Mouse (Mus musculus) neural tube, embryonic 12.5 days (tissue): ENCODE measurements around the gene C5ar2. TPM values are rescaled to one million over a fixed set of nuclear protein-coding genes. Genes with fewer than 3 reads are reported as not detected.

Source experiments
- ATAC-seq: fragments of 200-750 bp; cut with Nextera tagmentation; 2 replicates; pipeline ENCODE4 v1.8.0; 2017; ENCODE audit warnings: low read depth, mild to moderate bottlenecking, moderate TSS enrichment, moderate library complexity; ENCODE audit not compliant: low FRiP score
- H3K27ac ChIP-seq: fragments of 300-500 bp; sonication (generic); 2 replicates; pipeline ENCODE4 v1.5.1; 2016
- H3K27me3 ChIP-seq: fragments of 300-500 bp; sonication (generic); replicated peaks from 2 replicates; pipeline ENCODE4 v1.6.1; 2016; ENCODE audit warnings: mild to moderate bottlenecking
- H3K36me3 ChIP-seq: fragments of 300-500 bp; sonication (generic); 2 replicates; pipeline ENCODE4 v1.6.1; 2016; ENCODE audit warnings: mild to moderate bottlenecking
- H3K4me1 ChIP-seq: fragments of 300-500 bp; sonication (generic); 2 replicates; pipeline ENCODE4 v1.6.1; 2016
- H3K4me2 ChIP-seq: fragments of 300-500 bp; sonication (generic); replicated peaks from 2 replicates; pipeline ENCODE4 v1.6.1; 2016; ENCODE audit warnings: mild to moderate bottlenecking
- H3K4me3 ChIP-seq: fragments of 300-500 bp; sonication (generic); 2 replicates; pipeline ENCODE4 v1.5.1; 2016
- H3K9ac ChIP-seq: fragments of 300-500 bp; sonication (generic); 2 replicates; pipeline ENCODE4 v1.6.1; 2016; ENCODE audit warnings: mild to moderate bottlenecking
- H3K9me3 ChIP-seq: fragments of 300-500 bp; sonication (generic); 2 replicates; pipeline ENCODE4 v1.6.1; 2016; ENCODE audit warnings: mild to moderate bottlenecking
- WGBS: fragments of 180-500 bp; shearing (Covaris S2); methylation state at CpG from one replicate; pipeline ENCODE4 v1.1.7; 2016; 5-methylcytosine and 5-hydroxymethylcytosine counted together
- polyA plus RNA-seq: library from polyadenylated mRNA; unstranded; fragments of >200 nt; fragmentation: Nextera tagmentation; extraction: Ambion mirVana; gene quantifications from 2 replicates; pipeline ENCODE4 v1.2.1, GENCODE M21; 2016

The C5ar2 gene
- polyA plus RNA-seq, 1 experiment from 2014 or later = 0.10 TPM

GRCm38 (mm10) chr7:16187494-16187893, 56.5 kb downstream of the C5ar2 start:
- ATAC-seq = no peak
- 84% methylated on average over 8 of the region's 8 CpGs for WGBS

More at GRCm38 (mm10) chr7:16187494-16187893, 56.5 kb downstream of the C5ar2 start:
- no peak overlapping the region for H3K27ac ChIP-seq
- H3K4me2 ChIP-seq = no peak overlapping the region
- H3K9me3 ChIP-seq = no peaks in the 10 kb centered on the region; the same call in 1 of the 2 replicates
- no peaks in the 10 kb centered on the region for H3K4me1 ChIP-seq
- H3K4me3 ChIP-seq = no peak overlapping the region
- no peak overlapping the region for H3K9ac ChIP-seq
- no peaks in the 10 kb centered on the region for H3K27me3 ChIP-seq
- peaks cover 40% of the 10 kb centered on the region for H3K36me3 ChIP-seq

Other genes with a start within 250 kb of the C5ar2 start
- gene Bicra, start 196.2 kb downstream of the C5ar2 start, polyA plus RNA-seq = 10.1 and 10.7 TPM in 2 replicates
- 0.05 TPM in 1 of 2 replicates, not detected in the other for gene Zfp541, start 182.3 kb downstream of the C5ar2 start, polyA plus RNA-seq
- 186 and 216 TPM in 2 replicates for gene Napa, start 145.7 kb downstream of the C5ar2 start, polyA plus RNA-seq
- gene Kptn, start 124.3 kb downstream of the C5ar2 start, polyA plus RNA-seq = 29.6 and 32.9 TPM in 2 replicates
- 1.2 and 1.8 TPM in 2 replicates for gene Slc8a2, start 114.3 kb downstream of the C5ar2 start, polyA plus RNA-seq
- 194 and 205 TPM in 2 replicates for gene Meis3, start 69.1 kb downstream of the C5ar2 start, polyA plus RNA-seq
- 14.9 and 16.5 TPM in 2 replicates for gene Dhx34, start 22.1 kb downstream of the C5ar2 start, polyA plus RNA-seq
- 0.87 and 1.2 TPM in 2 replicates for gene C5ar1, start 15.4 kb upstream of the C5ar2 start, polyA plus RNA-seq
- gene Inafm1, start 29.5 kb upstream of the C5ar2 start, polyA plus RNA-seq = 27.0 and 28.5 TPM in 2 replicates
- gene Ccdc9, start 42.6 kb upstream of the C5ar2 start, polyA plus RNA-seq = 47.7 and 49.5 TPM in 2 replicates
- 22.7 and 25.0 TPM in 2 replicates for gene Bbc3, start 64.2 kb upstream of the C5ar2 start, polyA plus RNA-seq
- 321 and 328 TPM in 2 replicates for gene Sae1, start 143.7 kb upstream of the C5ar2 start, polyA plus RNA-seq
- gene Zc3h4, start 156.8 kb upstream of the C5ar2 start, polyA plus RNA-seq = 26.6 and 27.8 TPM in 2 replicates
- gene Tmem160, start 208.6 kb upstream of the C5ar2 start, polyA plus RNA-seq = 58.5 and 66.6 TPM in 2 replicates
- 1.0 and 1.4 TPM in 2 replicates for gene Npas1, start 233.6 kb upstream of the C5ar2 start, polyA plus RNA-seq